Mouse (Mus musculus) adrenal gland, postnatal 36 days (tissue): ENCODE data around the gene Capn12. TPM values are rescaled to one million over a fixed set of nuclear protein-coding genes. Genes with fewer than 3 reads are reported as not detected.

ENCODE experiments used
- DNase-seq, 2 experiments: peaks; one replicate each; pipeline ENCODE4 v3.0.0; 2021; ENCODE audit warnings: mixed read lengths in 1 of 2
- long read RNA-seq, 2 experiments: library from polyadenylated mRNA; stranded (forward); transcript quantifications; one replicate each; pipeline ENCODE4 v2.0.0; 2021; ENCODE audit warnings: borderline sequencing depth in 2 of 2
- total RNA-seq, 2 experiments: library from RNA; stranded (reverse); gene quantifications; 2 replicates each; pipeline ENCODE4 v1.2.3; 2021

Capn12 gene
- total RNA-seq, result under 1 TPM; 0.30 to 0.33 TPM
- long read RNA-seq, experiment 1, result 0 reads
- long read RNA-seq, experiment 2, partial matches to known transcripts, result 0 of 2 reads
- long read RNA-seq, experiment 2, other reads (novel, unspliced or antisense), result 2 of 2 reads

DNA sequence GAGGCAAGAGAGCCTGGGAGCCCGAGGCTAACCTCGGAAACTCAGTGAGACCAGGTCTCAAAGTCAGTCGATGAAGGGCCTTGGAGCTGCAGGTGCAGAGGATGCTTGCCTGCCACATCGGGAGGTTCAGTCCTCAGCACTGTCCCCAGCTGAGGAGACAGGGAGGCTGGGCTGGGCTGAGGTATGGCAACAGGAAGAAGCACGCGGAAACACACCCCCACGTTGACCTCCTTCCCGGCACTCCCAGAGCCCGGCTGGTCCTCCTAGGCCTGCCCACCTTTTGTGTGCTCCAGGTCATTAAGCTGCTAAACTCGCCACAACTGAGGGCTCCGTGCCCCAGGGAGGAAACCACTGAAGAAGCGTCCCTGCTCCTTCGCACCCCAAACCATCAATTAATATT, at the start of gene Capn12:
Gene Capn12, plus strand, starts transcription at position 224 of the 400 bp plus-strand sequence.
- no peak for DNase-seq

DNA sequence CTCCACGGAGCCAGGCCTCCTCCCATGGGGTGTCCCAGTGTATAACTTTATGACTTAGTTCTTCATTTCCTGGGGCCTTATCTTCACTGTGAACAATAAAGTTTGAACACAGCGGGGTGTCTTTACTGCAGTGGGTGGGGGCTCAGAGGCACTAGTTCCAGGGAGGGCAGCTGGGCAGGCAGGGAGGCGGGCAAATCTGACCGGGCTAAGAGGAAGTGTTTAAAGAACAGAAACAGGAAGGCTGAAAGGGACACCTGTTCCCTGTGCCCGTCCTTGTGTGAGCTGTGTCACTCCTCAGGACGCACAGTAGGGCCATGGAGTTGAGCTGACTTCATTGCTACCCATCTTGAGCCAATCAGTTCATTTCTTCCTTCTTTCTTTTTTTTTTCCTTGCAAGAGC, 49.1 kb upstream of the Capn12 start:
- no peak for DNase-seq

DNA sequence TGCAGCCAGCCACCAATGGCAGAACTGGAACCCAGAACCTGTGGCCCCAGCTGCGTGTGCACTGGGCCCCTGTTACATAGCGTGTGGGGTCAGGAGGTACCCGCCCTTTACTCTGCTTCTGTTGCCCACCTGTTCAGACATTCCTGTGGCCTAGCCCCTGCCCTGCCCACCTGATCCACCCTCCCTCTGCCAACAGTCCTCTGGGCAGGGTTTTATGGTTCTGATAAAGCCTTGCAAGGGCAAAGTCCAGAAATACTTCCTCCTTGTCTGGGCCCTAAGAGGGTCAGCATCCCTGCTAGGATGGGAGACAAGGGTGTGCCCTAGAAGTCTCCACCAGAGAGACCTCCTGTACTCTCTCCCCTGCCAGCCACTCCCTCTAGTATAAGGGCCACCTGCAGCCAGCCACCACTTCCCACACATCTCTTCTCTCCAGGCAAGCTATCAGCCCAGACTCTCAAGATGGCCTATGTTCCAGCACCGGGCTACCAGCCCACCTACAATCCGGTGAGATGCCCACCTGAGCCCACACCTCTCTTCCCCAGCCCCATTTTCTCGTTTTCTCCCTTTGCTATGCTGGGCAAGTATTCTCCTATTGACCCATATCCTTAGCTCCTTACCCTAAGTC, 47.4 kb upstream of the Capn12 start, which contains the start of gene Lgals4:
Gene Lgals4, plus strand, starts transcription at position 132 of the 625 bp plus-strand sequence.
- no peak for DNase-seq

DNA sequence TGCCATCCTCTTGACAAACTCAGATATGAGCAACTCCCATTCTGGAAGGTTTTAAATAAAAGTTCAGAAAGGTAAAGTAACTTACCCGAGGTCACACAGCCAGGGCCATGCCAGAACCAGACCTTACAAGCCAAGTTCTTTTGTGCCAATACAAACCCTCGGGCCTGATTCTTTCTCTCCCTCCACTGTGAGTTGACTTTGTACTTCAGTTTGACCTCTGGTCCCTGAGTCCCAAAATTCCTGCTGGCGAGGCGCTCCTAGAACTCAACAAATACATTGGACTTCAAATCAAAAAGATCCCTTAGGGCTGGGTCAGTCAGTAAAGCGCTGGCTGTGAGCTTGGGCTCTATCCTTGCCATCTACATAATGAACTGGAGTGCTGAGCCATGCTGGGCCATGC, 44.3 kb upstream of the Capn12 start:
- no peak for DNase-seq

DNA sequence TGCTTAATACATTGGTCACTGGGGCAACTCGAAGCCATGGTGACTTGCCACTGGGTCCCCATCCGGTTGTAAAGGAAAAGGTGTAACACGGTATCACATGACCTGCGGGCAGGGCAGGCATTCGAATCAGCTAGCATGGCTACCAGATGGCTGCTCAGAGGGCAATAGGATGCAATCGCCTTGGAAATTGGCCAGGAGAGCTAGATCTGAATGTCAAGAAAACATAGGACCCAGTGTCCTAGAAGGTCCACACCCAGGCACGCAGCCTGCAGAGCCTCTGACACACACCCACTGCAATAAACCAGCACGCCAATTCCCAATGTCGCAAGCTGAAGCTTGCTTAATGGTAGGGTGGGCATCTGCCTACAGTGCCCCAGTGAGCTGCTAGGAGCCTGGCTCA, 42.9 kb upstream of the Capn12 start:
- no peak for DNase-seq

DNA sequence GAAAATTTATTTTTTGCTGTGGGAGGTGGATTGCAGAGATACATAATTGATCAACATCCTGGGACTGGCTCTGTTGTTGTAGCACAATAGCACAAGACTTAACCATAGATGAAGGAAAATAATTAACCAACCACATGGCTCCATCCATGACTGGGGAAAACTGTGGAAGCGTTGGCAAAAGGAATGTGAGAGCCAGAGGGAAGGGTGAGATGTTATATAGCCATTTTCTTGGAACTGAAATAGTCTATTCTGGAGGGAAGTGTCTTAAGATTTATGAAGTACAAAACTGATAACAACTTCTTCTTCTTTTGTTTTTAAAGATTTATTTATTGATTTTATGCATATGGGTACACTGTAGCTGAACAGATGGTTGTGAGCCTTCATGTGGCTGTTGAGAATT, 33.9 kb upstream of the Capn12 start:
- DNase-seq, result no peak

DNA sequence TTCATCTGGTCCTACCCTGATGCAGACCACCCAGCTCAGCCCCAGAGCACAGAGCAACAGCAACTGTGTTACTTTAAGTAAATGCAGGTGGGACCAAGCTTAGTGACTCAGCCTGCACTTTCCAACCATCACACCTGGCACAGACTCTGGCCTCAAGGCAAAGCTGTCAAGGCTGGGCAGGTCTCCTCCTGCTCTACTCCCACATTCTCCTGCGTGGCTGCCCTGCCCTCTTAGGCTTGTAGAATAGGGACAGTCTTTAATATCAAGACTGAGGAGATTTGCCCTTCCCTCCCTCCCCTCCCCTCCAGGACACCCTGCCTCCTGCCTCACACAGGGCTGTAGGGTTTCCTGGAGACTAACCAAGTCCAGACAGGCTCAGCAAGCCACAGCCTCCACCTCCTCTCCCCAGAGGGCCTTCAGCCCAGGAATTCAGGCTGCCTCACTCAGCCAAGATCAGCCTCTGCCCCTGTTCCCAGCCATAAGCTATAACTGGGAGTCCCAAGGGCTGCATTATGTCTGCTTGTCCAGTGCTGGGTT, 31.5 kb upstream of the Capn12 start:
- no peak for DNase-seq

DNA sequence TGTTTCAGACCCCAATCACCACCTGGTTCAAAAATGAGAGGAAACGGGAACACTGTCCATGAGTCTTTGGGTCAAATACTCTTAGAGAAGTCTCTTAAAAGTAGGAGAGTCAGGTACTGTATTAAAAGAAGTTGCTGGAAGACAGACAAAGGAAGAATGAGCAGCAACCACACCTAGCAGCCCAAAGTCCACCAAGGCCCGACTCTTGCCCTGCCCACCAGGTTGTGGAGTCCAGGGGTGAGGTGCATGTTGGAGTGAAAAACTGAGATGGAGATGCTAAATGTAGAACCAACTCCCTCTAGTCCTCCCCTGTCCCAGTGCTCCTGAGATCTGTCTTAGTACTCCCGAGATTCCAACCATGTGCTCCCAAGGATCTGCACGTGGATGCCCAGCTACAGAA, 30.6 kb upstream of the Capn12 start:
- no peak for DNase-seq

DNA sequence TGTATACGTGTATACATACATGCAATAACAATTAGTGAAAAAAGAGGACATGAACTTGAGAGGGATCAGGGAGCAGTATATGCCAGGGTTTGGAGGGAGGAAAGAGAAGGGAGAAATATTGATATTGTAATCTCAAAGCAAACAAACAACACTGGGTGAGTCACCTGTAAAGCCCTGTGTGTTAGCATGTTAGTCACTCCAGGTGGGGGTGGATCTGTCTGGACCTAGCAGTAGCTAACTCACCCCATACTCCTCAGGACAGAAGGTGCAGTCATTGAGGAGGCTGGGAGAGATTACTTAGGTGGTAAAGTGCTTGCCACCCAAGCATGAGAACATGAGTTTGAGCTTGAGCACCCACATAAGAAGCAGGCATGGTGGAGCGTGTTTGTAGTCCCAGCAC, 21.3 kb upstream of the Capn12 start:
- no peak for DNase-seq

DNA sequence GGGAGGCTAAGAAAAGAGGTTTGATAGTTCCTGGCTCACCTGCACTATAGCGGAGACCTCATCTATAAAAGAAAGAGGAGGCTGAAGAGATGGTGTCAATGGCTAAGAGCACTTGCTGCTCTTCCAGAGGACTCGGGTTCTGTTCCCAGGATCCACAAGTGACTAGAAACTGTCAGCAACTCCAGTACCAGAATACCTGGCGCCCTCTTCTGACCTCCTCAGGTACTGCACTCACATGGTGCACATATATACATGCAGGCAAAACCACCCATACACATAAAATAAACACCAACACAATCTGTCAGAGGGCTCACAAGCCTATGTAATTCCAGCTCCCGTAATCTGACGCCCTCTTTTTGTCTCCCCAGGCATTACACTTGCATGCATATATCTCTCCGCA, 20.3 kb upstream of the Capn12 start:
- DNase-seq, result no peak

DNA sequence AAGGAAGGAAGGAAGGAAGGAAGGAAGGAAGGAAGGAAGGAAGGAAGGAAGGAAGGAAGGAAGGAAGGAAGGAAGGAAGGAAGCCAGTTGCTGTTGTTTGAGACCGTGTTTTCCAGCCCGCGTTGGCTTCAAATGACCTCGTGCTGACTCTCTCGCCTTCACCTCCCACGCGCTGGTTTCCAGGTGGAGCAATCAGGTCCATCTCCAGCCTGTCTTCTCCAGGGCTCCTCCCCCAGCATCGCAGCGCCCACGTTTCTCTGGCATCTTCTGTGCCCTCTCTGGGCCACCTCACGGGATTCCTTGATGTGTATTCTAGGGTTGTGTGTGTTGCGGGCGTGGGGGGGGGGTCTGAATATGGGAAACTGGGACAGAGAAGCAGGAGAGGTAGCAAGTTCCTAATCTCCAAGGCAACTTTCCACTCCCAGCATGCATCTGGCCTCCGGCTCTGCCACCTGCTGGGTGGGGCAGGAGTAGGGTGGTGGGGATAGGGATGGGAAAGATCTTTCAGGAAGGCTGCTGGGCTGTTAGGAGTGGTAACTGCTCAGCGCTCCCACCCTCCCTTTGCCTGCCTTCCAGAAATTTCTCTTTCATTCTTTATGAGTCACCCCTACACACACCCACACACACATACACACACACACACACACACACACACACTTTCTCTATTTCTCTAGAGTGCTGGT, 18.3 kb upstream of the Capn12 start:
- no peak for DNase-seq

DNA sequence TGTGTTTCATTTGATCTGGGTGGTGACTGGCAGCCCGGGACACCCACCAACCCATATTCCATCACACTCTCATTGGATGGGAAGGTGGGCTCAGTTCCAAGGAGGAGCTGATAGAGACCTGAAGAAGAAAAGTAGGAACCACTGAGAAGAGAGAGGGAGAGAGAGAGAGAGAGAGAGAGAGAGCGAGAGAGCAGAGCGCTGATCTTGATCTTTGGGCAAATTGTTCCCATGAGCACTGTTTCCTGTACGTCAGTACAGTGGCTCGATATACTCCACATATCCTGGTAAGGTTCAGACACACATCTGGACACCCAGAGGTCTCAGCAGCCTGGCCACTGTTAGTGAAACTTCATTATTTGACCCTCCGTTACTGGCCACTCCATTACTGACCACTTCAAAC, 17.7 kb upstream of the Capn12 start, which contains the start of gene Lgals7:
Gene Lgals7, plus strand, starts transcription at position 314 of the 400 bp plus-strand sequence.
- DNase-seq, result no peak

DNA sequence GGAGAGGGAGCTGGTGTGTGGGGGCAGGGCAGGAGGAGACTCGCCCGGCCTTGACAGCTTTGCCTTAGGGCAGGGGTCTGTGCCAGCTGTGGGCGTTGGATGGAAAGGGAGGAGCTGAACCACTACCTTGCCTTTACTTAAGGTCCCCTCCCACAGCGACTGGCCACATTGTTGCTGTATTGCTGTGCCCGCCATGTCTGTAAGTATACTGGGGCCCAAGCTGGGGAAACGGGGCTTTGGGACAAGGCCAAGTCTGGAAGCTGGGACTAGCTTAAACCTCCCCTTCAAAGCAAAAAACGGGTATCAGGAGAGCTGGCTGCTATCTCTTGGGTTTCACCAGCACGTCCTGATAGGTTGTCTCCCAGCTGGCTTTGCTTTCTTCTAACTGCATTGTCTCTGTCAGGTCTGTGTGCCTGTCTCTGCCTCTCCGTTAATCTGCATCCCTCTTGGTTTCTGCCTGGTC, 16.9 kb upstream of the Capn12 start:
- no peak for DNase-seq

DNA sequence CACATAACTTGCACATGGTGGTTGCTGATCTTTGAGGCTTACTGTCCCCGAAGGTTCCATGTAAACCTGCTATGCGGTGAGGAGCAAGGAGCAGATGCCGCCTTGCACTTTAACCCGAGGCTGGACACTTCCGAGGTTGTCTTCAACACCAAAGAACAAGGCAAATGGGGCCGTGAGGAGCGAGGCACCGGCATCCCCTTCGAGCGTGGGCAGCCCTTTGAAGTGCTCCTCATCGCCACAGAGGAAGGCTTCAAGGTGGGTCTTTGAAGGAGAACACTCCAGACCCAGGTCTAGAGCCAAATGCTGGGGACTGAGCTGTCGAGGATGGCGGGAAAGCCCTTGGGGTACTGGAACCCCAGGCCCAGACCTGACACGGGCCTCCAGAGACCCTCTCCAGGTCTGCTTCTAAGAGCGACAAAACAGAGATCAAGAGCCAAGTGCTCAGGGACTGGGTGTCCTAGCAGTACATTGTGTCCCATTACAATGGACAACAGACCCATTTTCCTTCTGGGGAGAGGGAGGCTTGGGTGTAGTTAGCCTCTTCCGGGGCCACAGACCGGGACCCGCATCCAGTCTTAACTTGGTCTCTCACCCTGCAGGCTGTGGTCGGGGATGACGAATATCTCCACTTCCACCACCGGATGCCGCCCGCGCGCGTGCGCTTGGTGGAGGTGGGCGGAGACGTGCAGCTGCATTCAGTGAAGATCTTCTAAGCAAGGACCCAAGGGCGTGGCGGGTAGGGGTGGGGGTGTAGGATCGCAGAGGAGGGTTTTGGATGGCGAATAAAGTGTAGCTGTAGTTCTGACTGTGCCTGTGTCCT, 15.5 kb upstream of the Capn12 start:
- peak; percentile 91 to 92 for DNase-seq

DNA sequence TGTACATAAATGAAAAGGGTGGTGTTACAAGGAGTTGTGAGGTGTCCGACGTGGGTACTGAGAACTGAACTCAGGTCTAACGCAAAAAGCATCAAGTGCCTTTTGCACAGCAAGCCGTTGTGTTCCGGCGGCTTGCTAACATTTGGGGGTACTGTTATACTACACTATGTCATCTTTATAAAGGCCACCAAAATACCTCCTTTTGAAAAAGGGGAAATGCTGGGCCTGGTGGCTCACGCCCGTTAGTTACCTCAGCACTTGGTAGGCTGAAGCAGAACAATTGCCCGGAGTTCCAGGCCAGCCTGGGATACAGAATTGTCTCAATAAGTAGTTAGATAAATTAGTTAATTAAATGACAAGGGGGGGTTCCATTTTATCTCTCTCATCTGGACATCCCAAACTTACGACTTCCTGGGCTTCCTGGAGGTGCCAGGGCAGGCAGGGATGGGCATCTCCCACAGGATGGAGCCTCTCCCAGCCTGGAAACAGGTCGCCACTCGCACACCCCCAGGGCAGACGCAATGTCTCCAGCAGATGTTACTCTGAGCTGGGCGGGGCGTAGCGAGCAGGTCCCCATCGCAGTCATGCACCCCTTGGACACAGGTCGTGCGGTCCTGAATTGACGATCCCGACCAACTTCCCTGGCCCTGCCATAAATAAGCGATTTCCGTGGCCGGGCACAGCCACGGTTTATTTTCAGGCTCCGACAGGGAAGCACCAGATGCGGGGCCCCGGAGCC, 14.3 kb upstream of the Capn12 start:
- DNase-seq, result no peak

DNA sequence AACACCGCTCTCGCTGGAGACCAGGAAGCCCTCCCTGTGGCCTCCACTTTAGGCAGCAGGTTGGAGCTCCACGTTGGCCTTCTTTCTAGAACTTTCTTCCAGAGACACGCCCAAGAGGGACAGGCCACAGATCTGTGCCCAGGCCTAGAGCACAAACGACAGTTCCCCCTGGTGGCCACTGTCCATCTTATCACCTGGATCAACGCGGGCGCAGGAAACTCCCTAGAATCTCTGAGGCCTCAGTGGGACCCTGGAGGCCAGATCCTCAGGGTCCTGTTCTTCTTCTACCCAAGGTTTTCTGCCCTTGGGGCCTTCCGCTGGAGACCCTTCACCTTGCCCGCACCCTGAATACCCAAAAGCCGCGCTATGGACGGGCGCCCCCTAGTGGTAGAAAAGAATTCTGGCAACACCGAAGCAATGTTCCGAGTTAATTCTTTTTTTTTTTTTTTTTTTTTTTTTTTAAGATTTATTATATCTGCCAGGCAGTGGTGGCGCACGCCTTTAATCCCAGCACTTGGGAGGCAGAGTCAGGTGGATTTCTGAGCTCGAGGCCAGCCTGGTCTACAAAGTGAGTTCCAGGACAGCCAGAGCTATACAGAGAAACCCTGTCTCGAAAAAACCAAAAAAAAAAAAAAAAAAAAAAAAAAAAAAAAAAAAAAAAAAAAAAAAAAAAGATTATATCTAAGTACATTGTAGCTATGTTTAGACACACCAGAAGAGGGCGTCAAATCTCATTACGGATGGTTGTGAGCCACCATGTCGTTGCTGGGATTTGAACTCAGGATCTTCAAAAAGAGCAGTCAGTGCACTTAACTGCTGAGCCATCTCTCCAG, 13.5 kb upstream of the Capn12 start:
- peak; percentile 76 to 86 for DNase-seq

DNA sequence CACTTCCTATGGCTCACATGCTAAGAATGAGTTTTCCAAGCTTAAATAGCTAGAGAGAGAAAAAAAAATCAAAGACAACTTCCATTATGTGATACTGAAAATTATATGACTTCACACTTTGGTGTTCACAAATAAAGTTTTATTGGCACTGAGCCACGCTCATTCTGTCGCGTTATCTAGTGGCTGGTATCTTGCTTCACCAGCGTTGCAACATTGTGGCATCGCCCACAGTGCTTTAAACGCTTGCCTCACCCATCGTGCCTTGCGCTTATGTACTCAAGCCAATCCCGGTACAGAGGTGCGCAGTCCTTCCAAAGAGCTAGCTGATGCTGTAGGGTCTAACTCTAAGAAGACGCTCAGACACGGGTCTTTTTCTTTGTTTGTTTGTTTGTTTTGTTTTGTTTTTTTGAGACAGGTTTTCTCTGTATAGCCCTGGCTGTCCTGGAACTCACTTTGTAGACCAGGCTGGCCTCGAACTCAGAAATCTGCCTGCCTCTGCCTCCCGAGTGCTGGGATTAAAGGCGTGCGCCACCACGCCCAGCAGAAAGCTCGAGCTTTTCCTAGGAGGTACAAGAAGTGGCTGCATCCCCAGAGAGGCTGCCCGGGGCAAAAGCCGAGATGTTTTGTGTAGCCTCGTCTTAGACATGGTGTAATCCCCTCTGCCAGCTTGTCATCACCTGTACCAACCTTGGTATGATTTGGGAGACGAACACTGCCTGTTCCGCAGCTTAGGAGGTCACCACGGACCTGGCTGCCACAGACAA, 10.1 kb upstream of the Capn12 start:
- no peak for DNase-seq

DNA sequence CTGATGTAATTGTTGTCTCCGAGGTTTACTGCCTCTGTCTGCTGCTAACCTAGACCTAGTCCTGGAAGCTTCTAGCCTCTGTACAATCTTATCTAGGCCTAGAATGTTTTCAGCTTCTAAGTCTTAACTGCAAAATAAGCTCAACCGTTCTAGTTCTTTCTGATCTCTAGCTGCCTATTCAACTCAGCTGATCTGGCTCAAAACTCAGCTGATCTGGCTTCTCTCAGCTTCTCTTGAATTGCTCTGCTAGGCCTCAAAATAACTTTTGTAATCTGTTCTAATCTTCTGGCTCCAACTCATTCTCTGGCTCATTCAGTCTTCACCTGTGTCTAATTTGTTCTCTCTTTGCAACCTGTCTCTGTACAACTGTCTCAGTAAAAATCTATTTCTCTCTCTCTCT, 6.7 kb upstream of the Capn12 start:
- no peak for DNase-seq

DNA sequence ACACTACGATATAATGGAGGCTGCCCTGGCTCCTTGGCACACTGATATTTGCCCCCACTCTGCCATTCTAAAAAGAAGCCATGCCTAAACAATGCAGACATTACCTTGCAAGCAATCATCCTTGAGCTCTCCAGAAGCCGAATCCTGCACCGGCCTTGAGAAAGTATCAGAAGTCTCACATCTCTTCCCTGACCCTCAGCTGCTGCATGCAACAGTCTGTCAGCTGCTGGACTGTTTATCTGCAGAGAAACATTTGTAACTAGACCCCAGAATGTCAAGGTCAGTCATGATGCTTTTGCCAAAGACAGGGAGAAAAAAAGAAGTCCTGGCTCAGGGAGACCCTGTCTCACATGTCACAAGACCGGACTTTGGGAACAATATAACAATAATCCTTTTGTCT, 5.1 kb upstream of the Capn12 start:
- DNase-seq, result peak; percentile 41 to 66

DNA sequence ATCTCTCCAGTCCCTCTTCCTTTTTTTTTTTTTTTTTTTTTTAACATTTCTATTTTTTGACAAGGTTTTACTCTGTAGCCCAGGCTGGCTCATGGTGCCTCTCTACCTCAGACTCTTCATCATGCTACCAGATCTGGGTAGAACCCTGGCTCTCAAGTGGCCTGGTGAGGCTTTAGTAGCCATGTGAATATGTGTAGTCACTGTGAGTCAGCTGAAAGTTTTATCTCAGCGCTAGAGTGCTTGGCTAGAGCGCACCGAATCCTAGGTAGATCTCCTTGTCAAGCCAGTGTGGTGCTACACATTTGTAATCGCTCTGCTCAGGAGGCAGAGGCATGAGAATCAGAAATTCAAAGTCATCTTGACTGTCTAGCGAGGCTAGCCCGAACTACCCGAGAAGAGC, 4.1 kb upstream of the Capn12 start:
- DNase-seq, result no peak
